Mouse (Mus musculus) adrenal gland, postnatal 36 days (tissue): ENCODE results near the gene 1700028J19Rik. TPM values are rescaled to one million over a fixed set of nuclear protein-coding genes. Genes with fewer than 3 reads are reported as not detected.
A peak's percentile ranks its signal among the peaks of the same experiment; 100 is the strongest.

Experiments used
- DNase-seq, 2 experiments: peaks; one replicate each; pipeline ENCODE4 v3.0.0; 2021; ENCODE audit warnings: mixed read lengths in 1 of 2
- long read RNA-seq, 2 experiments: library from polyadenylated mRNA; stranded (forward); transcript quantifications; one replicate each; pipeline ENCODE4 v2.0.0; 2021; ENCODE audit warnings: borderline sequencing depth in 2 of 2
- total RNA-seq, 2 experiments: library from RNA; stranded (reverse); gene quantifications; 2 replicates each; pipeline ENCODE4 v1.2.3; 2021

1700028J19Rik gene
- total RNA-seq = under 1 TPM; 0.43 to 0.63 TPM
- long read RNA-seq, experiment 1 = 0 reads
- long read RNA-seq, experiment 2, partial matches to known transcripts = 0 of 1 reads
- long read RNA-seq, experiment 2, other reads (novel, unspliced or antisense) = 1 of 1 reads

DNA sequence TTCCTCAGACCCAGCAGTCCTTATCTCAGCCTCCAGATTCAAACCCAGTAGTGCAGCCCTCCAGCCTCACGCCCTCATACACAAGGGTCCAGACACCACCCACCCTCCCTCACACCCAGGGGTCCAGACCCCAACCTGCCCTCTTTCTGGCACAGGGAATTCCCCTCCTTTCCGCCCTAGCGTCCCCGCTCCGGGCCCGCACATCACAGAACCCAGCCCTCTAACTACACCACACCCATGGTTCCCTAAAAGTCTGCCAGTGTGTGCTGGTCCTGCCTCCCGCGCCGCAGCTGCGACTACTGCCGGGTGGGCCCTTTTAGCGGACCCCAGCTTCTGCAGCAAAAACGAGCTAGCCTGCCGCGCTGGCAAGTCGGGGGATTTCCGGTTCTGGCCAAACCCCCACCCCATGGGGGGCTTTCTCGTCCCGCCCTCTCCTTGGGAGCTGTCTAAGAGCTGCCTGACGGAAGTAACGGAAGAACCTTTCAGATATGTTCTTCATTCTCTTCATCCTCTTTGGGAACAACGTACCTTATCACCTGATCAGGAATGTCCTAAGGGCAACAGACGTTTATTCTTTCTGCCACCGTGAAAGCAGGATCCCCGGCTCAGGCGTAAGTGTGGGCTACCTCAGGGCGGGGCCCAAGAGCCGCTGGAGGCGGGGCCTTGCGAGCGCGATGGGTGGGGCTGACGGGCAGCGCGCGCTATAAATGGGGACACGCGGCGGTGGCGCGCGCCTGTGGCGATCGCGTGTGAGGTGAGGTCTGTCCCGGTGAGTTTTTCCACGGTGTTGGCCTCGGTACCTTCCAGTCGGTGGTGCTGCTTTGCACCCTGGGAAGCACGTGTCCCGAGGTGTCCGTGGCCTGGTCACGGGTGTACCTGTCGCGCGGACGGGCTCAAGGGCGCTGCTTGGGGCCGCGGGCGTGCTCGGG is at the start of gene 1700028J19Rik, which contains the start of gene 2410002F23Rik:
1700028J19Rik (minus strand) TSS at position 641 of the 929 bp plus-strand sequence.
2410002F23Rik (plus strand) TSS at position 668 of the 929 bp plus-strand sequence.
- peak; percentile 91 to 93 for DNase-seq

DNA sequence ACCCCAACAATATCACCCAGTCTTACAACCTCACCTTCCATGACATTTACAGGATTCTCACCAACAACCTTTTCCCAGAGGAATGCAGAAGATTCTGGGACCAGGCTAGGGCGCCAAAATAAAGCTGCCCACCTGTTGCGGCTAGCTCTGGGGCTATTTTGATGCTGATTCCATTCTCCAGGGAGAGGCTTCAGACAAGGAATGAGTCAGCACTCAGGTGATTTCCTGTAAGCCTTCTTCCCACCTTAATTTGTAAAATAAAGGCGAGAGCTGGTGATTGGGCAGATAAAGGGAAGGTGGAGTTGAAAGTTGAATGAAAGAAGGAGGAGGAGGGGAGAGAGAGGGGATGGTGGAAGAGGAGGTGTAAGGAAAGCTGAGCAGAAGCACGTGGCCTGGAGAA is 44.9 kb upstream of the 1700028J19Rik start:
- no peak for DNase-seq

DNA sequence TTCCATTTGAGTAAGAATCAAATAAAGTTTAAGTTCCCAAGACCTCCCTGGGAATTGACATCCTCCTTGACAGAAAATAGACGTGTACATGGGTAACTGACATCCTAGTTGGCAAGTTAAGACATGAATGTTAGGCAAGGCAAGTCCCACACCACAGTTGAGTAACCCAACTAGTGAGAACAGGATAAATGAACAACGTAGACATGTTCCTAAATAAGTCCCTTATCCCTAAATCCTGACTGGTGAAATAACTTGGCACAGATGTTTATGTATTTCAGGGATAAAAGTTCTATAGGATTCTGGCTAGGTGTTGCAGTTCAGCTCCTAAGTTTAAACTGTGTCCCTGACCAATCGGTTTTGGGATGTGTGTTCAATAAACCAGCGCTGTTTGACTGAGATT is 44.5 kb upstream of the 1700028J19Rik start:
- no peak for DNase-seq

DNA sequence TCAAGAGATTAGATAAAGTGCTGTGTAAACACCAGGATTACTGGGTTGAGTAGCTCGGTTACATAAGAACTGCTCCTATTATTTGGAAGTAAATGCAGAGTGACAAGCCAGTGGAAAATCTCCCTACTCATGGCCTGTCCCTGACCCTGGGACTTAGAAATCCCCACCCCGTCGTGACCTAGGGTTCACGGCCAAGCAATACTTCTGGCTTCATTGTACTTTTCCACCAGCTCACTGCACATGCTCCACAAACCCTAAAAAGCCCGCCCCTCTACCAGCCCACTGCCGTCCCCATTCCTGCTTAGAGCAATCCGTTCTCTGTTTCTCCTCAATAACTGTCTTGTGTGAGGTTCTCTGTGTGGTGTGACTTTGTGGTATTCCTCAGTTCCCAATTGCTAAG is 41.3 kb upstream of the 1700028J19Rik start:
- DNase-seq = peak in 1 of 2 experiments; percentile 9

DNA sequence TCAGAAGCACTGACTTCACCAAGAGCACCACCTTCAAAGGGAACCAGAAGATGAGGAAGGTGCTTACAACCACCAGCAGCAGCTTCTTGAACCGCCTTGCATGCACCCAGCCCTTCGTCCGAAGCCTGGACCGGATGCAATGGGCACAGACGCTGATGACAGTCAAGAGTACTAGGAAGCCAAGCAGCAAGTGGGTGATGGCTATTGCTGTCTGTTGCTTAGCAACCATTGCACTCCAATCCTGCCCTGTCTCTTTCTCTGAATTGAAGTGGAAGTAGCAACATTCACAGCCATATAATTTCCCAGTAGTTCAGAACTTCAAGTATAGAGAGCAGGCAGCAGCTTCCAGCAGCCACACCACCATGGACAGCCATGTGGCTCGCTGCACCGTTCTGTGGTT is 35.1 kb upstream of the 1700028J19Rik start:
- no peak for DNase-seq

DNA sequence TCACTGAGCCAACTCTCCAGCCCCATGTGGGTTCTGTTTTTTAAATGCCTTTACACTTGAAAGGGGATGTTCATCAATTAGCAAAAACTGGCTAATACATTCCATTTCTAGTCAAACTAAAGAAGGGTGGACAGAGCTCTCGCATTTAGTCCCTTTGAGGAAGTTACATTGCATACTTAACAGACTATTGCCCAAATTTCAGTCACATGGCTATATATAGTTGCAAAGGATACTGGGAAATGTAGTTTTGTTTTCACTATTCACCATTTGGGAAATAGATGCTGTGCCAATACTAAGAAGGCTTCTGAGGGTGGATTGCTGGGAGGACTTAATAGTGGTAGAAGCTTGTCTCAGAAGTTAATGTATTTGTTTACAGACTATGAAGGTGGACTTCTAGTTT is 34.5 kb upstream of the 1700028J19Rik start:
- DNase-seq = no peak

DNA sequence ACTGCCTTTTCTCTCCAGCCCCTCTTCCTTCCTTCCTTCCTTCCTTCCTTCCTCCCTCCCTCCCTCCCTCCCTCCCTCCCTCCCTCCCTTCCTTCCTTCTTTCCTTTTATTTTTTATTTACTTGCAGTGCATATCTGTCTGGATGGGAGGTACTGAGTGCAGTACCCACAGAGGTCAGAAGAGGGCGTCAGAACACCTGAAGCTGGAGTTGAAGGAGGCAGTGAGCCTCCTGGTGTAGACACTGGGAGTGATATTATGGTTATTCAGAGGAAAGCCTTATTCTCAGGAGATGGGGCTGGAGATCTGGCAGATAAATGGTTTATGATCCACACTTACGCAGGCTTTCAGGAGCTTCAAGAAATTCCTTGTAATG is 30.7 kb upstream of the 1700028J19Rik start:
- DNase-seq = peak; percentile 45 to 49

DNA sequence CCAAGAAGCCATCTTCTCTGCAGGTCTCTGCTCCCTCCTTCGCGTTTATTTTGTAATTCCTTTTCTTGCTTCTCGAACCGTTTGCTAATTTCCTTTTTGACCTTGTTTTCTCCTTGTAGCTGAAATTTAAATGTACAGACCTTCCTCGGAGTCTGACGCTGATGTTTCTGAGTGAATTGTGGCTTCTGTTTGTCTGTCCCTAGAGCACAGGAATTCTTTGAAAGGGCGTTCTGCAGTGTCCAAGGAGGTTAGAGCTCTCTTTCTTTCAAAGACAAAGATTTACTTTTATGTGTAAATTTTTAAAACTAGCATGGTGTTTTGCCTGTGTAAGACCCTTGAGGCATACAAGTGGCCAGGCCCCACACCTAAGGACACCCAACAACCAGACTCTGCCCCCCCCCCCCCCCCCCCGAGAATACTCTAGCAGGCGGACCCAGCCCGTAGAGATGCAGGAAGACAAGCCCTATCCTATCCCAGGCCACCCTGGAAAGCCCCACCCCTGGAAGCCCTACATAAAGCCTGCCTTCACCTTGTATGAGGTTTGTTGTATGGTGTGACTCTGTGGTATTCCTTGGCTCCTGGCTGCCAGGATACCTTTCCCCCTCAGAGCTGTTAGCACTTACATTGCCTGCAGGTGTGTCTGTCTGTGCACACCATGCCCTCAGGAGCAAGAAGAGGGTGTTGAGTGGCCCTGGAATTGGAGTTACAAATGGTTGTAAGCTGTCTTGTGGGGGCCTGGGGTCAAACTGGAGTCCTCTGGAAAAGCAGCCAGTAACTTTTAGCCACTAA is 30.2 kb upstream of the 1700028J19Rik start:
- no peak for DNase-seq

DNA sequence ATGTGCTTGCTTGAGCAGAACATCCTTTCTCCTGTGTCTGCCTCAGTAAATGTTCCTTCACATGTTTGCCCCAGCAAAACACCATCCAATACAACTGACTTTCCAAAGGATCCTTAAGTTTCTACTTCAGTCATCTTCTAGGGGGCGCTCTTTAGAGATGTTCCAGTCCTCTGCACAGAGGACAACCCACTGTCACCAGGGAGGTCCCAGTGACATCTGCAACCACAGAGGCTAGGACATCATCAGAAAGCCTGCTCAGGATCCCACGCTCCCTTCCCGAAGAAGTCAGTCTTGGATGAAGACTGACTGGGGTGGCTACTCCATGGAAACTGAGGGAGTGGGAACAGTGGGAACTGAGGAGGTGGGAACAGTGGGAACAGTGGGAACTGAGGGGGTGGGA is 29.1 kb upstream of the 1700028J19Rik start:
- no peak for DNase-seq

DNA sequence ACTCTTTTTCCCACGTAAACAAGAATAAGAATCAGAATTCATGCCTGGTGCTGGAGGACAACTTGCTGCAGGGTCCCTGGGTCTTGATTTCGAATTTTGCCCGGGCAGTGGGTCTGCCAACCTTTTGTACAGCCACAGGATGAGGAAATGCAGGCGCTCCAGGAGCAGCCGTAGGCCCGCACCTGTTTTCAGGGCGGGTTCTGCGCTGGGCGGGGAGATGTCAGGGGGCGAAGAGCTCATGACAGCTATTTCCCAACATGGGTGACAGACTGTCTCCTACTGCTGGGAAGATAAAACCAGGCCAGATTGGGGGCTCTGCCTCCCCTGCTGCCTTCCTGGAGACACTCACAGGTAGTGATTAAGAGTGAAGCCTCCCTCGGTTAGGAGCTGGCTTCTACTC is 27.6 kb upstream of the 1700028J19Rik start:
- DNase-seq = no peak

DNA sequence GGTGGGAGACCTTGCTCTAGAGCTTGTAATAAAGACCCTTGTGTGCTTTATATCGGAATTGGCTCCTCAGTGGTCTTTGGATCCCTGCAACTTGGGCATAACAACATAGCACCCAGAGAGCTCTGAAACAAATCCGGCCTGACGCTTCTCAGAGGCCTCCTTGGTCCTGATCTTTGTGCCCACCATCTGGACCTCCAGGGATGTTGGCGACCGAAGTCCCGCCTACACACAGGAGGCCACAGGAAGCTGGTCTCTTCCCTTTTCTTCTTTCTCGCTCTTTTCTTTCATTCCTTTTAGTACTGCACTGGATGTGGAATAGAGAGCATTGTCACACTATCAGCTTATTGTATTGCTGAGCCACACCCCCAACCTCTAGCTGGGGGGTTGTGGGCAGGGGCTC is 27.0 kb upstream of the 1700028J19Rik start:
- no peak for DNase-seq

DNA sequence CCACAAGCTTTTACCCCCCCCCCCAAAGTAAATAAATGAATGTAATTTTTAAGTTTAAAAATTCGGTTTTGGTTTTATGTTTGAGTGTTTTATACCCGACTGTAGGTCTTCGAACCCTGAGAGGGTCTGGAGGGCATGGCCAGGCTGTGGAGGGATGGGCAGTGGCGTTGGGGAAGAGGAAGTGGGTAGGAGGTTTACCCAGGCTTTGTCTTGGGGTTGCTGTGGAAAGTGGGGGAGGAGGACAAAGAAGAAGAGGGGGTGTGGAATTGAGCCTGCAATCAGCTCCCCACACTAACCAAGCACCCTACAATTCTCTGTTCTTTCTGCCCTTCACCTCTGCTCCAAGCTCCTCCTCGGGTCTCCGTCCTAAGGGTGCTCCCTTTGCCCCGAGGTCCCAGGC is 26.1 kb upstream of the 1700028J19Rik start:
- no peak for DNase-seq

DNA sequence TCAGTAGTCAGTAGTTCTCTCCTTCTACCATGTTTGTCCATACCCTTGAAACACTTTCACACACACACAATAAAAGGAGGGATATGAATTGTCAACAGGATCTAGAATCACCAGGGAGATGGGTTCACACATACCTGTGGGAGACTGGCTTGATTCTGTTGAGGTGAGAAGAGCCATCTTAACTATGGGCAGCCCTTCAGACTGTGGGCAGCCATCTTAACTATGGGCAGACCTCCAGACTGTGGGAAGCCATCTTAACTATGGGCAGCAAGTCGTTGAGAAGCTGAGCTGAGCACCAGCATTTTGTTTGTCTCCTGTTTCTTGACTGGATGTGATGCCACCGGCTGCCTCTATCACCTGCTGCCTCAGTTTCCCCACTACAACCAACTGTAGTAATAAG is 24.8 kb upstream of the 1700028J19Rik start:
- DNase-seq = no peak

DNA sequence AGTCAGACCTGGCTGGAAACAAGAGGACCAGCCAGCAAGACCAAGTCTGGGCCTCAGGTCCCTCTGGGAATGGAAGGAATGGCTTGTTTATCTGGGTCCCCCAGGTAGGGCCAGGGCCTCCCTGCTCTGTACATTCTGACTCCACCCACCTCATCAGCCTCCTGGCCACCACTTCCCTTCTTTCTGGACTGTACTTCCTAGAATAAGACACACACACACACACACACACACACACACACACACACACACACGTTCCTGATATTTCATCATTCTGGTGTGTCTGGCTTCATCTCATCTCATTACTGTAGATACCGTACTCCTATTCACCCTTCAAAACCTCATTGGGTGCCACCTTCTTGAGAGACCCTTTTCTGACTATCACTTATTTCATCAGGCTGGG is 22.9 kb upstream of the 1700028J19Rik start:
- no peak for DNase-seq

DNA sequence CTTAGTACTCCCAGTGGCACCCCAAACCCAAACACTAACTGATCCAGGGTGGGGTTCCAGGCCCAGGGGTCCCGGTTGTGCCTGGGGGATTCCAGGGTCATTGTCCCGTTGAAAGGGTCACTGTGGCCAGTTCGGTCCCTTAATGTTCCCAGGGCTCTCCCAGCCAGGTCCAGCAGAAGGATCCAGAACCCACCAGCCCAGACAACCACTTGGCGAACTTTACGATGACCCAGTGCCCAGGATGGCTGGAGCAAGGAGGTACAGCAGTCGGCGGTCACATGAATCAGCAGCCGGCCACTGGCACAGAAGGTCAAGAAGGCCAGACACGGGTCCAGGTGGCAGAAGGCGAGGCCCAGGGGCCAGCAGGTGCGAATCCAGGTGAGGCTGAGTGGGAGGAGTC is 21.6 kb upstream of the 1700028J19Rik start:
- no peak for DNase-seq

DNA sequence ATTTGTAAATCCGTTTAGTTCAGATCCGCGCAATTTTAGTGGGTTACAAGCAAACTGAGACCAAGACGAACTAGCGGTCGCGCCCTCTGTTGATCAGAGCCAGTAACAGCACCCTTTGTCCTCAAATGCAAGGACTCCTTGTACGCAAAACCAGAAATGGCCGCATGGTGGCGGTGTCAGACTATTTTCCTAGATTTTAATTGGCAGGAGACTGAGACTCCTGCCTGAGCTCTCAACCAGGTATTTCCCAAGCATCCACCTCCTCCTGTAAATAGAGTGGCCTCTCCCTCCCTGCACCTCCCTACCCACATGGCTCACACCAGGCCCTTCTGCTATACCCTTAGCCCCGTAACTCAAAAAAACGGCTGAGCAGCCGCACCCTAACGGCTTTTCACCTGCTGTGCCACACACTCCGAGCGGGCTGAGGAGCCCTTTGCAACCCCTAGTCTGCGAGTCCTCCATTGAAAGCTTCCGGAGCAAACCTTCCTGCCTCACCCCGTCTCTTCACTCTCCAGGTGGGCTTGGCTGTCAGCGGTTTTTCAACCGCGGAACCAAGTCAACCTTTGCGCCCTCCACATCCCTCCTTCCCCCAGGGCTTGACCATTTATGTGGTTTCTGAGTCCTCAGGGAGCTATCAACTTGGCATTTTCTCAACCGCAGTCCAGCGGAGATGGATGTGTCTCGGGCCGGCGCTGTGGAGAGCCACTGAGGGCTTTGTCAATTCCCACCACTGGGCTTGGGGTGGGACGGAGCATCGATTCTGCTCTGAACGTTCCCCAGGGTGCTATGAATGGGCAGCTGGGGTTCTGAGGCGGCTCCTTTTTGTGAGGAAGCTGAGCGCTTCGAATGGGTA is 16.5 kb upstream of the 1700028J19Rik start:
- DNase-seq = peak; percentile 91 to 93

DNA sequence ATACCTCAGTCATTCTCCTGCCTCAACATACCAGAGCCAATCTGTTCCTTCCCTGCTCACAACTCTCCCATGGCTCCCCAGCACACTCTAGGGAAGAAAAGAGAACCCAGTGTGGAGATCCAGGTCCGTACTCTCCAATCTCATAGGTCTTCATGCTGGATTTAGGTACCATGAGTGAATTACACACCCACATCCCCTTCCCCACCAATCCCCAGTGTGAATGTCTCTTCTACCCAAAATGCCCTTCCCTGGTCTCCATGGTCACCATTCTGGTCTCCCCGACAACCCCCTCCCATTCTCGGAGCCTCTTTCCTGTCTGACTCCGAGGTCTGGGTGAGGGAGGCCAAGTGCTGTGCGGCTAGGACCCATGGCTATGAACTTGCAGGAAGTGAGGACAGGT is 14.7 kb upstream of the 1700028J19Rik start, which contains the start of gene Gm15517:
Gm15517 (plus strand) TSS at position 301 of the 400 bp plus-strand sequence.
- no peak for DNase-seq

DNA sequence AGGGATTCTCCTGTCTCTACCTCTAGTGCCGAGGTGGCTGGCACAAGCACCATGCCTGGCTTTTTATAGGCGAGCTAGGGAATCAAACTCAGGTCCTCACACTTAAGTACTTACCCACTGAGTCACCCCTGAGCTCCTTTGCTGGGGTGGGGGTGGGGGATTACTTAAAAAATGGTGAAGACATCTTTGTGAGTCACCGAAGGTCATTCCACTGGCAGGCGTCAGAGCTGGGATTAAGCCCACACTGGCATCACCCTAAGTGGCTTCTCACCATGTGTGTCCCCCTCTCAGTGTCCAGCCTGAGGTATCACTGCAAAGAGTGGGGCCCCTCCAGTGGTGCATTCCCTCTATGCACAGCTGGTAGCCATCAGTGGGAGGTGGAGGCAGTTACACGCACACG is 13.9 kb upstream of the 1700028J19Rik start:
- DNase-seq = peak in 1 of 2 experiments; percentile 34

DNA sequence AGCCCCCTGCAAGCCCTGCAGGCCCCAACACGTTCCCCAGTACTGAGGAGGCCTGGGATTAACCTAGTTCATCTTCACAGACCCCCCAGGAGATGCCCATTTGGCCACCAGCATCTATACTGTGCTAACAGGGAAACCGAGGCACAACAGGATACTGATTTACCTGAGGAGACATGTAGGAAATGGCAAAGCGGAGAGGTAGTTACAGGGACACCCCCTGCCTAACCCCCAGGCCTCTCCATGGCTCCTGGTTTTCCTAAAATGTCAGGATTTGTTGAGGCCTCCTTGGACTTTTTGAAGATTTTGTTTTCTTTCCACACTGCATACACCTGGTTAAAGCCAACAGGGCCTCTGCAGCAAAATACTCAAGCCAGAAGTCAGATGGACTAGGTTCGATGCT is 10.8 kb upstream of the 1700028J19Rik start, which contains the start of gene Acp4:
Acp4 (minus strand) TSS at position 101 of the 400 bp plus-strand sequence.
- DNase-seq = no peak

DNA sequence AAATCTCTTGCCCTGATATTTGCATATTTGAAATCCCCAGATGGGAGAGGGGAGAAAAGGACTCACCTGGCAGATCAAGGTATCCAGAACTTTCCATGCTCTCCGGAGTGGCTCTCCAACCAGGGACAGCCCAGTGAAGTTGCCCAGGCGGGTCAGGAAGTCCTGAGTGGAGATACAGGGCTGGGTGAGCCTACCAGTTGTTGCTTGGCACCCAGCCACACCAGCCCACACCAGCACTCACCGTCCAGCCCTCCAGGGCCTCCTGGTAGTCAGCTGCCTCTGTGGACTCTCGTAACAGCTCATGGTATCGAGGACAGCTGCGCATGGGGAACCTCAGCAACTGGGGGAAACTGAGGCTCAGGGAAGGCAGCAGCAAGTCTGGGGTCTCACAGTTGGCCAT is 8.4 kb upstream of the 1700028J19Rik start:
- no peak for DNase-seq

DNA sequence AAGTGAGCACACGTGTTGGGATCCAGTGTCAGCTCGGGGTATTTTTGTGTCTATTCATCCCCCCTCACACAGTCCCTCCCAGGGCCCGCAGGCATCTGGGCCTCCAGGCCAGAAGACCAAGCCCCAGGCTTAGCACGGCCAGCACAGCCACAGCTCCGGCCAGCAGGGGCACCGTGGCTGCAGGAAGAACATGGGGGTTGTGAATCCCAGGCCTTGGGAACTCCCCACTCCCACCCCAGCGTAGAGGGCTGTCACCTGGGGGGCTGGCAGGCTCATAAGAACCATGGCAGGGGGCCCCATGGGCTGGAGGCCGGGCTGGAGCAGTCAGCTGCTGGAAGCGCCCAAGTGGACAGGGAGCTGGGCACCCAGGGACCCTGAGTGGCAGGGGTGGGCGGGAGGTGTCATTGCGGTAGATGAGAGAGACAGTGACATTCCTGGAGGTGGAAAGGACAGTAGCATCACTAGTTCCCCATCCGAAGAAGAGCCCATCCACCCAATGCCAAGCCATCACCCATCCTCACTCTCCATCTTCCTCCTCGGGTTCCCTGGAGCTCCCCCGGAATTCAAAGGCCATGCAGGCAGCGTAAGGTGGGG is 6.6 kb upstream of the 1700028J19Rik start:
- DNase-seq = no peak
